Mouse (Mus musculus) Muller cell, postnatal 12 days (primary cell): ENCODE data around the gene Rdh16f1.
"Not testable (repeated sequence)": the region's sequence is repeated elsewhere in the genome, so short reads cannot be mapped to it uniquely, and the experiment has no call there.

Experiments
- DNase-seq: peaks from one replicate; pipeline ENCODE4 v3.0.0-alpha.2; 2015; ENCODE audit errors: inconsistent ontology term

Gene Rdh16f1

DNA sequence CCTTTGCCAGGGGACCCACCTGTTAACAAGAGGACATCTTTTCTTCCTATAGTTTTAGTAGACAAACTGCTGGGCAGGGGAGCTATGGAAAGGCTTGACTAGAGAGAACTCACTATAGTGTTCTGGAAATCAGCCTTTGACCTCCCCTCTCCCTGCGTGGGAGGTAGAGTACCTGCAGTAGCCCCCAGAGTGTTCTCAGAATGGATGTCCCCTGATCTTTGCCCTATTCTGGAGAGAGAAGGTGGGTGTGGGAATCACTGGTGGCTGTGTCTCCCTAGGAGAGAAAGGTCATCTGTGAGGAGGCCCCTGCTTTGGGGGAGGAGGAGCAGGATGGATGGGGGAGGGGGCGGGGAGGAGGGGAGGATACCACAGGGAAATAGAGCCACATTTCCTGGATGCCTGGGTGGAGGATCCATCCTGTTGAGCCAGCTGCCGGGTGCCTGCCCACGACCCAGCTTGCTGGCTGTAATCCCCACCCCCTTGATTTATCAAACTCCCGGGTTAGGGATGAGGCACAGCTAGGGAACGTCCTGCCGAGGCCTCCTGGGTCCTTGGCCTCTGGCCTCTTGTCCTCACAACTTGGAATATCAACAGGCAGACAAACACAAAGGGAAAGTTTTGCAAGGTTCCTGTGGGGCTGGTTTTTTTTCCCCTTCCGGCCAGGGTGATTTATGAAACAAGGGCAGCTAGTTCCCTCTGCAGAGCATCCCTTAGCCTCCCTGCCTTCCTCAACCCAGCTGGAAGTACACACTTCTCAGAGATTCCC lies 10.6 kb upstream of the Rdh16f1 start:
- no peak for DNase-seq

DNA sequence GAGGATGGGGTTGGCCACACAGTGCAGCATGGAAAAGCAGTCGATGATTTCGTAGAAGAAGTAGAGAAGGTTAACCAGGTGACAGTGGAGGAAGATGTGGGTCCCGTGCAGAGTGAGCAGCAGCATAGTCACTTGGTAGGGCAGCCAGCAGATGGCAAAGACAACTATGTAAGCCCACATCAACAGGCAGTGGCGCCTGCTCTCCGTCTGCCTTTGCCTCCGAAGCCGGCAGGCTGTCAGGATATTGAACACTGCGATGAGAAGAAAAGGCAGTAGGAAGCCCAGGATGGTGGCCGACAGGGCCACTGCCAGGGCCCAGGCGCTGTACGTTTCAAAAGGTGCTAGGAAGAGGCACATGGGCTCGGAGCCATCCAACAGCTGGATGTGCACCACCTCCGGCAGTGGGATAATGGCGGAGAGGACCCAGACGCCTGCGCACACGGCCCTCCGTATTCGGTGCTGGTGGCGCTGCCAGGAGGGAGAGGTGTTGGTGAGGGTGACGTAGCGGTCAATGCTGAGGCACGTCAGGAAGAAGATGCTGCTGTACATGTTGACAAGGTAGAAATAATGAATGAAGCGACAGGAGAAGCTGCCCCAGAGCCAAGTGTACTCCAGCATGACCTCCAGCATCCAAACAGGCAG lies 9.3 kb upstream of the Rdh16f1 start:
- DNase-seq = no peak

DNA sequence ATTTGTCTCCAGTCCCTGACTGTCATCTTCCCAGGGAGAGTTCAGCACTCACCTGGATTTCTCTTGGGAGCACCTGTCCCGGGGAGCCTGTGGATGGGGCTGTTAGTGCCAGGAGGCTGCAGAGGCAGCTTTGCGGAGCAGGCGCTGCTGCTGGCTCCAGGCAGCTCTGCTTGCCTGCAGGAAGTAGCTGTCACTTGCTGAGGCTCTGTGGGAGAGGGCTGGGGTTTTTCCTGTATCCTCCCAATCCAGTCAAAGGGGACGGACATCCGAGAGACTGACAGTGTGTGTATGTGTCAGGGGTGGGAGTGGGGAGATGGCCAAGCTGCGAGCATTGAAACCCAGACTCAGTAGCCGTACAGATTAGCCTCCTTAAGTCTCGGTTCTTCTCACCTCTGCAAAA lies 8.0 kb upstream of the Rdh16f1 start, which contains the start of gene Gpr182:
Gpr182 (minus strand) TSS at position 185 of the 400 bp plus-strand sequence.
- no peak for DNase-seq

DNA sequence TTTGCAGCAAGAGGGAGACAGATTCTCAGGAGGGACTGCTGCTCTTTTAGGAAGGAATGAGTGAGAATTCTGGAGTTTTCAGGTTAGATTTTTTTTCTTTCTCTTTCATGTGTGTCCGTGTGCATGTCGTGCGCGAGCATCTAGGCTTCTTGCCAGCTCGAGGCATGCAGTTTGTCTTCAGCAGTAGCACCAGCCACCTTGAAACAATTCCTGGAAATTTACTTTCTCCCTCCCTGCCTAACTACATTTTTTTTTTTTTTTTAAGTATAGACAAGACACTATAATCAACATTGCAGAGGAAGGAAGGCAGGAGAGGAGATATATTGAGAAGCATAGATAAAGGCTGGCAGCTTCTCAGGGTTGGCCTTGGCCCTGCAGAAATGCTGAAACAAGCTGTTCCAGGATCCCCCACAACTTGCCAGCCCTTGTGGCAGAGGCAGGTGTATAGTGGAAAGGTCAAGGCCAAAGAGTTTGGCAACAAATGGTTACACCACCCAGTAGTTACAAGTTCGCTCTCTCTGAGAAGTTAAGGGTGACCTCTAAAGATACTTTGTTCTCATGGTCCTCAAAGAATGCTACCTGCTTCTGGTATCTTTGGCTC lies 4.9 kb upstream of the Rdh16f1 start:
- DNase-seq = no peak

DNA sequence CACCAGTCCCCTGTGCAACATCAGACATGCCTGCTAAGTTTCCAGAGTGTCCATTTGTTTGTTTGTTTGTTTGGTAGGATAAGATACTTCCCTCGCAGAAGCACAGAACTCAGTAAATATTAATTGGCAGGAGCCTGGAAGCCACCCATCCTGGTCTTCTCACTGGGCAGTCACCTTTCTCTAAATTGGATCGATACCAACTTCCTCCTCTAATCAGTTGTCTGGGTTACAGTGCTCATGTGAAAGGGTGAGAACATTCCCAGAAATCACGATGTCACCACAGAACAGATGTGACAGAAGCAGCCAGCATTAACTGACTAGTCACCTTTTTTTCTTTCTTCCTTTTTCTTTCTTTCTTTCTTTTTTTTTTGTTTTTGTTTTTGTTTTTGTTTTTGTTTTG lies 4.3 kb upstream of the Rdh16f1 start:
- DNase-seq = no peak

DNA sequence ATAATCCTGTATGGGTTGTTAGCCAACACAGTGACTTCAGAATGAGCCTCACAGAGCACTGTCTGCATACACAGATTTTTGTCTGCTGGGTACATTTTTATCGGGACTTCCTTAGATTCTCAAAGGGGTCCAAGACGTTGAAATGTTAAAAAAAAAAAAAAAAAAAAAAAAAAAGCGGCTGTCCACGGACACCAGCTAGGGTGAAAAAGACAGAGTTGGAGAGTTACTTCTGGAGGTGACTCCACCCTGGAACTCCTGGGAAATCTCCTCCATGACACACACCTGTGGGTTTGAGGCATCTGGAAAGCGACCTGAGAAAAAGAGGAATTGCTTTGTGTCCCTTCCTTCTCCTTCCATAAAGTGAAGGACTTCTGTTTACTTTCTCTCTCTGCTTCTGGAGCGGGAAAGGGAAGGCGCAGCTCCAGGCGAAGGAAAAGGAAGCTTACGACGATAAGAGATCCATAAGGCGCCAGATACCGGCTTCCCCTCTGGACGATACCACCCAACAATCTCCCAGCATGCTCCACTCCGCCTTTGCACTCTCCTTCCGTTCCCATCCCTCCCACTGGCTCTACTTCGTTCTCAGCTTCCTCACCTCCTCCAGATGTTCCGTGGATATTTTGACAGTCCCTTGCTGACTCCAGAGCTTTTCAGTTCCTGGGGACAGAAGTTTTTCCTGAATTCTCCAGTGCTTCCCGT lies 3.7 kb upstream of the Rdh16f1 start:
- no peak for DNase-seq

DNA sequence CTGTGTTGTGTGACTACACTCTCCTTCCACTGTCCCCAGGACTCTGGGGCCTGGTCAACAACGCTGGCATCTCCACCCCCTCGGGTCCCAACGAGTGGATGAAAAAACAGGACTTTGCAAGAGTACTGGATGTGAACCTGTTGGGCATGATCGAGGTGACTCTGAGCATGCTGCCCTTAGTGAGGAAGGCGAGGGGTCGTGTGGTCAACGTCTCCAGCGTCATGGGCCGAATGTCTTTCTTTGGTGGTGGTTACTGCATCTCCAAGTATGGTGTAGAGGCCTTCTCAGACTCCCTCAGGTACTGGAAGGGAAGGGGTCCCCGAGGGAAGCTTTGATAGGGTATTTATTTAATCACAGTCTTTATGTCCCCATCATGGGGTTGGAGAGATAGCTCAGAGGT lies 3.3 kb downstream of the Rdh16f1 start:
- DNase-seq = not testable (repeated sequence)

DNA sequence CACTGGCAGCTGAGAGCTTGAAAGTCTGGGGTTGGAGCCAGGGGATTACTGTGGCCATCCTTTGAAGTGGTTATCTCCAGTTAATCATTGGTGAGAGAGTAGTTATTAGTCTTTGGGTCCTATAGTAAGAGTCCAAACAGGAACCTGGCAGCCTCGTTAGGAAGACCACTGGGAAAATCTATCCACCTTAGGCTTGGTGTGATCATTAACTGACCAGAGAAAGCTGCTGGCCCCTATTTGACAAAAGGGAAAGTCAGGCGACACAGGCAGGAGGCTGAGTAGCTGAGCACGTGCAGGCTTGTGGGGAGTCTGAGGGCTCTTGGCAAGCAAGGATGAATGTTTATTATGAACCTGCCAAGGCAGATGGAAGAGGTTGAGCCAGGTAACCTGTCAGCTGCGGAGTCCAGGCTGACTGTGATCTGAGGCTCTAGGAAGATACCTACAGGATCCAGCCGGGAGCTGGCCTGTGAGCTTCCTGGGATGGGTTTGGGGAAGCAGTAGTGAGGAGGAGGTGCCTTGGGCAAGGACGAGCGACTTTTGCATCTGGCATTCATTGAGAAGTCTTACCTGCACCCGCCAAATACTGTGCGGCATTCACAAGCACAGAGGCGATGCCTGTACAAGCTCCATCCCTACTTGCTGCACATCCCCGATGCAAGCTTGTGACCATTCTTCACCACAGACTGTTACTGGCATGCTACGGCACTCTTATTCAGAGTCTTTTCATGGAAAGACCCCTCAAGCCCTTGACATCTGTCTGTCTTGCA lies 4.5 kb downstream of the Rdh16f1 start:
- no peak for DNase-seq

DNA sequence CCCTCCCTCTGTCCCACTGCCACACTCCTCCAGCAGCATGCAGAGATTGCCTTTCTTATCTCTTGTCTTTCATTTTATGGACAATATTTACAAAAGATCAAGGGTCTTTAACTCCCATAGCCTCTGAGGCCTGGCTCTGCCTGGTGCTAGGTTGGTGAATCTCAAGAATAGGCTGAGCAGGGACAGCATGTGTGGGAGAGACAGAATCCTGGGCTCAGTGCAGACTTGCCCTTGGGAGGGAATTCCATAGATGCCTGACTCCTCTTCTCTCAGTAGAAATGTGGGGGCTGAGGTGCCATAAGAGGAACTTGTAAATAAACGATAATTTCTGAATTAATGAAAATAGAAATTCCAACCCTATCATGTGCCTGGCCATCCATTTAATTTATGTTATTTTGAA lies 7.0 kb downstream of the Rdh16f1 start:
- DNase-seq = no peak

DNA sequence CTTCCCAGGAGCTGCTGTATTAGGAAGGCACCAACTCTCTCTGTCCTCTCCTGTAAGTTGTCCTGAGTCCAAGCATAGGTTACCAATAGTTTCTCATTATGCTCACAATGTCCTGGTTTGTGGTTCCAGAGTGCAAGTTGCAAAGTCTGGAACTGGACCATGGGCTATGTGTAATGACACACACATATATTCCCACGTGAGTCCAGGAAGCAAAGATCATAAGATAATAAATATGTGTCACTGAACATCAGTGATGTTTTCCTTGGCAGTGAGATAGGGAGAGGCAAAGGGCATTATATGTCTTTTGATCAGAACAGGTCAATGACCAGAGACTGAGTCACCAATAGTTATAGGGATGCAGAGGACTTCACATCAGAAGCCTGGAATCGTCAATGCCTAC lies 16.4 kb downstream of the Rdh16f1 start, which contains the start of gene Rdh9:
Rdh9 (plus strand) TSS at position 376 of the 400 bp plus-strand sequence.
- no peak for DNase-seq

DNA sequence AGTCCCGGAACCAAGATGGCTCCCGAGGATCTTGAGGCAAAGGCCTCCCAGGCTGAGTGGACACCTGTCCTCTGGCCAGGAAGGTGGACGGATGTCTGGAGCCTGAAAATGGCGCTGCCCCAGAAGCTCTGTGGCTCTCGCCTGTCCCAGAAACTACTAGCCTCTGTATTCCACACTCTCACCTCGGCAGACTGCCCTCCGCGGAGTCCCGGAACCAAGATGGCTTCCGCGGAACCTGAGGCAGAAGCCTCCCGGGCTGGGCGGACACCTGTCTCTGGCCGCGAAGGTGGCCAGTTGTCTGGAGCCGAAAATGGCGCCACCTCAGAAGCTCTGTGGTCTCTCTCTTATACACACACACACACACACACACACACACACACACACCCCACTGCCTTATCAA lies 22.7 kb downstream of the Rdh16f1 start:
- not testable (repeated sequence) for DNase-seq

DNA sequence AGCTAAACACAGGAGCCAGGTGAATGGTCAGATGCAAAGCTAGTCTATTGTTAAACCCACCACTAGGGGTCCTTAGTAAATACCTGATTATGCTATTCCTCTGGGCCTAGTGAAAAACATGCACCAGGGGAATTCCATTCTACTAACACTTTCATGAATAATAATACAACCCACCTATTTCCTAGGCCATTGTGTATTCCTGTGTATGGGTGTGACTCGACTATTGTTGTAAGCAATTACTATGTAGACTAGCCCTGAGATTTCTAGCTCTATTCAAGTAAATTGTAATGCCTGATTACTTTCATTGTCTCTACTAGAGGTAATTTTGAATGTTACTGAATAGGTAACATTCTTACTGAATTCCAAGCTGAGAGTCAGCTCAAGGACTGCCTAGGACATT lies 25.8 kb downstream of the Rdh16f1 start:
- not testable (repeated sequence) for DNase-seq

DNA sequence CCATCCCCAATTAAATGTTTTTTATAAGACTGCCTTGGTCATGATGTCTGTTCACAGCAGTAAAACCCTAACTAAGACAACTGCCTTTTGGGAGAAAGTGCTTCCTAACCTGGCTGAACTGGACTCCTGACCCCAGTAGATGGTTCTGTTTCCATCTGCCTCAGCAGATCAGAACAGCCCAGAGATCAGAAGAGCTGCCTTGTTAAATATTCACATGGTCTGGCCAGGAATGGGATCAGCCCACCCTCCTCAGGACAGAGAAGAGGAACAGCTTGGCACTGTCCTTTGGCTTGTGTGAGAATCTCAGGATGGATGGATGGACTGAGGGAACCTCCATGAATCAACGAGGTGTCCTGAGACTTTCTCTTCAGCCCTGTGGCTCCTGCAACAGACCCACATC lies 39.7 kb downstream of the Rdh16f1 start:
- DNase-seq = no peak

DNA sequence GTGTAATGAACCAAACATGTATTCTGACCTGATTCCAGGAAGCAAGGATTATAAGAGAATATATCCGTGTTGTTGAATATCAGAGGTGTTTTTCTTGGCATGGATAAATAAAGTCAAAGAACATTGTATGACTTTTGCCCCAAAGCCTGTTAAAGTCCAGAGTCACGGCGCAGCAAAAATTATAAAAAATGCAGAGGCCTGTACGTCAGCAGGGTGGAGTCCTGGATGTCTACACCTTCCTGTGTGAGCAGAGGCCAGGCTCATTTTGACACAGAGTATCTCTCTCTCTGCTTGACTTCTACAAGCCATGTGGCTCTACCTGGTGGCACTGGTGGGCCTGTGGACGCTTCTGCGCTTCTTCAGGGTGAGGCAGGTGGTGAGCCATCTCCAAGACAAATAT lies 41.3 kb downstream of the Rdh16f1 start, which contains the start of gene Rdh16:
Rdh16 (plus strand) TSS at position 262 of the 400 bp plus-strand sequence.
- no peak for DNase-seq

DNA sequence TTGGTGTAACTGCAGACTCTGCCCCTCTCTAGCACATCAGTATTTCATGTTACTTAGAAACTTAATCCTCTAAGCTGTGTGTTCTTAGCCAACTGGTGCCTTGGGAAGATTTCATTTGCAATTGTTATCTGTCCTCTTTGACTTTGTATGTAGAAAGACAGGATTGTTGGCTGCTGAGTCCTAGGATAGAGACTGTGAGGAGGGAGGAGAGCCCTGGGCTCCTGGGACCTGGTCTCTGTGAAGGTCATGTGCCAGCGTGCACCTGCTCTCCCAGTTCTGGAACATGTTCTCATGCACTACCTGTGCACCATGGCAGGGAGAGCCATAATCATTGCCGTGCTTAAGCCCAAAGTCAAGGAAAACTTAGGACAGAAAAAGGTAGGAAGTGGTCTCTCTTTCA lies 42.0 kb downstream of the Rdh16f1 start:
- no peak for DNase-seq

DNA sequence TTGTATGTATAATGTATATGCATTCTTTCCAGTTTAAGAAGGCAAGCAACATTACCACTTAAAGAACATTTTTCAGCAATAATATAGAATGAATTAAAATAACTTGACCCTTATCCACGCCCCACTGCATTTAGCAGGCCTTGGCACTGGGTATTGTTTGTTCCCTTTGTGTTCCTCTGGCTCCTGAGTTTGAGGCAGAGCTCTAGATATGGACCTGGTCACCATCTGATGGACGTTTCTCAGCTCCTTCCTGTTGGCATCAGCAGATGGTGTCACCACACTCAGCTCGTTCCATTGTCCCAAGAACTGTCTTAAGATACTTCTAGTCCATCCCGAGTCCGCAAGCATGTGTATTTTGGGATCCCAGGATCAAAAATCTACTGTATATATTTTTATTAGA lies 42.6 kb downstream of the Rdh16f1 start:
- DNase-seq = no peak

DNA sequence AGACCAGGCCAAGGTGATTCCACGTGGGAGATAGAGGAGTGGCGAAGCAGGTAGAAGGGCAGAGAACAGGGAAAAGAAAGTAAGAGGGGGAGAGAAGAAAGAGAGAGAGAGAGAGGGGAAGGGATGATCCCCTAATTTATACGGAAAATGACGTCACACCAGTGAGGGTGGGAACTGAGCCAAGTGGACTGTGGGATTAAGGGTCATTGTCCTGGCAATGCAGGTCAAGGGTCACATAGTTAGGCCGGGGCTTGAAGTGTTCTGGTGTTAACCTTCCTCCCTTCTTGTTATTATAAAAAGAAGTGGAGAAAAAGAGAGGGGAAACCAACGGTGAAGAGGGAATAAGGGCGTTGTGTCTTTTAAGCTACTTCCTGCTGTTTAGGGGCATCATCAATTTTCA lies 44.8 kb downstream of the Rdh16f1 start:
- no peak for DNase-seq

DNA sequence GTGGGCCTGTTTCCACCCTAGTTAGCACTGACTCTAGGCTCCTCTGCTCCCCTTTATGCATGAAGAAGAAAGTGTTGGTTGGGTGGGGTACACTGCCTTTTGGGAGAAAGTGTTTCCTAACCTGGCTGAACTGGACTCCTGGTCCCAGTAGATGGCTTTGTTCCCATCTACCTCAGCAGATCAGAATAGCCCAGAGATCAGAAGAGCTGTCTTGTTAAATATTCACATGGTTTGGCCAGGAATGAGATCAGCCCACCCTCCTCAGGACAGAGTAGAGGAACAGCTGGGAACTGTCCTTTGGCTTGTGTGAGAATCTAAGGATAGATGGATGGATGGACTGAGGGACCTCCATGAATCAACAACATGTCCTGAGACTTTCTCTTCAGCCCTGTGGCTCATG lies 56.3 kb downstream of the Rdh16f1 start:
- no peak for DNase-seq

DNA sequence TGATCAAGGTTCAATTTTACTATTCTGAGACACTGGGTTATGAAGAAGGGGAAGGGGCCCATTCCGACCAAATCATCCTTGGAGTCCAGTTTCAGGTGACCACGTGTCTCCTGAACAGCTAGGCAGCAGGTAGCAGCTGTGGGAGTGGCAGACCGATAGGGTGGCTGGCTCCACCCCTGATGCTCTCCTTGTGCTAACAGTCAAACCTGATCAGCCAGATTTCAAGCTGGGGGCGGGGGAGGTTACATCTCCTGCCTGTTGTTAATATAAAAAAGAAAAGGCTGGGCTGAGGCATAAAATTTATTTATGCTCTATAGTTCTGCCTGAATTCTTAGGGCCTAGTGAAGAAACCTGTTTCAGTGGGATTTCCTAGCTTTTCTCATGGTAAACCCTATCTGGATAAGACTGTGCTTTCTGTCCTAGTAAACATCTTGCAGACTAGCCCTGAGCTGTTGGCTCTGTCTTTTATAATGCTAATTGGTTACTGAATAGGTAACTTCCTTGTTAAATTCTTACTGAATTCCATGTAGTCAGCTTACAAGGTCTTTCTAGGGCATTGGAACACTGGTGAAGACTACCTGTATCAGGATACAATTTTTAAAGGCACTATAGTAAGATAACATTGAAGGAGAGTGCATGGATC lies 57.8 kb downstream of the Rdh16f1 start:
- DNase-seq = not testable (repeated sequence)

DNA sequence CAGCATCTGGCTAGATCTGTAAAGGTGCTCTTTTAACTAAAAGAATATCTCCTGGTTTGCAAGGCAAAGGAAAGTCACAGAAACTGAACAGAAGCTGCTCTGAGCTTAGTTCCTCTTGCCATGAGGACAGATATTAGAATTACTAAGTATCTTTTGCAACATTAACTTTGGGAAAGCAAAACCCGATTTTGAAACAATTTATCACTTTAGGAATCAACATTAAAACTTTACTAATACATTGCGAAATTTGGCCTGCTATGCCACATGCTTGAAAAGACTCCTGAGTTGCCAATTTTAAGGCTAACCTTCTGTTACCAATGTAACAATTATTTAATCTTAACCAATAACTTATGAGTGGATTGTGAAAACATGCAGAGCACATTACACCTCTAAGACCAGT lies 62.2 kb downstream of the Rdh16f1 start:
- not testable (repeated sequence) for DNase-seq

DNA sequence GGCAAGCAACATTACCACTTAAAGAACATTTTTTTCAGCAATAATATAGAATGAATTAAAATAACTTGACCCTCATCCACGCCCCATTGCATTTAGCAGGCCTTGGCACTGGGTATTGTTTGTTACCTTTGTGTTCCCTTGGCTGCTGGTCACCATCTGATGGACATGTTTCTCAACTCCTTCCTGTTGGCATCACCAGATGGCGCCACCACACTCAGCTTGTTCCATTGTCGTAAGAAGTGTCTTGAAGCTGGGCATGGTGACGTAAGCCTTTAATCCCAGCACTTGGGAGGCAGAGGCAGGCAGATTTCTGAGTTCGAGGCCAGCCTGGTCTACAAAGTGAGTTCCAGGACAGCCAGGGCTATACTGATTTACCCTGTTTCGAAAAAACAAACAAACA lies 65.8 kb downstream of the Rdh16f1 start:
- peak; percentile 1 for DNase-seq
